Mouse (Mus musculus) brown adipose tissue, adult 24 weeks (tissue): ENCODE results near the gene A730061H03Rik. TPM values are rescaled to one million over a fixed set of nuclear protein-coding genes. Genes with fewer than 3 reads are reported as not detected.

Experiments used
- H3K27ac ChIP-seq: fragments of 200-500 bp; replicated peaks from 2 replicates; pipeline ENCODE4 v1.5.1; 2012; ENCODE audit warnings: low read depth, mild to moderate bottlenecking, low read length
- H3K4me1 ChIP-seq: fragments of 200-500 bp; 2 replicates; pipeline ENCODE4 v1.6.1; 2012; ENCODE audit warnings: low read length, mixed read lengths; ENCODE audit not compliant: control insufficient read depth, insufficient read depth, insufficient read length
- H3K4me3 ChIP-seq: fragments of 200-500 bp; 2 replicates; pipeline ENCODE4 v1.5.1; 2012; ENCODE audit warnings: low read depth, mild to moderate bottlenecking, low read length, moderate library complexity; ENCODE audit not compliant: insufficient read depth
- polyA plus RNA-seq: library from polyadenylated mRNA; stranded (reverse); fragments of >200 nt; gene quantifications from 2 replicates; pipeline ENCODE4 v1.2.4, GENCODE M21; 2012; ENCODE audit not compliant: missing spikeins, insufficient read depth, insufficient read length

A730061H03Rik gene
- polyA plus RNA-seq, 1 experiment, result not detected

DNA sequence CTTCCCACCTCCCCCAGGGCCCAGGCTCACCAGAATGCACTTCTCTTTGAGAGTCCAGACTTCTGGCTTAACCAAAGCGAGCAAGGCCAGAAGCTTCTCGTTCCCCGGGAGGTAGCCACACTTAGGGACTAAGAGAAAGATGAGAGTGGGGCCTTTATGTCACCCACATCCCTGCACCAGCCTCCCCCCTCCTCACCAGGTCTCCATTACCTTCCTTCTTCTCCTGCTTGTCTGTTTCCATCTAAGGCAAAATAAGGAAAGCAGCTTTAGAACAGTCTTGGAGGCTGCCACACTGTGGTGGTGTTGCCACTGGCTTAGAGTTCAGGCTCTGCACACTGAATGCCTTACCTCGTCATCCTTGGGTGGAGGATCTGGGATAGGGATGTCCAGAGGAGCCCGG lies 29.1 kb upstream of the A730061H03Rik start:
- no peak overlapping the region for H3K27ac ChIP-seq
- peaks cover 5% of the 10 kb centered on the region for H3K4me1 ChIP-seq
- no peak overlapping the region for H3K4me3 ChIP-seq

DNA sequence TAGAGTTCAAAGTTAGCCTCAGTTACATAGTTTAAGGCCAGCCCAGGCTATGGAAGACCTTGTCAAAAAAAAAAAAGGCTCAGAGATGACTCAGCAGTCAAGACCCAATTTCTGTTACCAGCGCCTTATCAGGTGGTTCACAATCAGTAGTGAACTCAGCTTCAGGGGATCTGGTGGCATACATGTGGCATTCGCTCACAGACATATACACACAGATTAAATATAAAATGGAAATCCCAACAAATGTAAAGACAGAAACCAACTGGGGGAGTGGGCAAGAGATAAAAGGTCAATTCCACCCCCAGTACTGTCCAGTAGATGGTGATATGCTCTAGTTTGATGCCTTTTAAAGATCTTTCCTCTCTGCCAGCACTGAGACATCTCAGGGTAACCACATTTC lies 25.9 kb upstream of the A730061H03Rik start:
- no peak overlapping the region for H3K4me3 ChIP-seq
- H3K27ac ChIP-seq, result peak overlapping the region; percentile 55
- H3K4me1 ChIP-seq, result peaks cover 5% of the 10 kb centered on the region; the same call in 1 of the 2 replicates

DNA sequence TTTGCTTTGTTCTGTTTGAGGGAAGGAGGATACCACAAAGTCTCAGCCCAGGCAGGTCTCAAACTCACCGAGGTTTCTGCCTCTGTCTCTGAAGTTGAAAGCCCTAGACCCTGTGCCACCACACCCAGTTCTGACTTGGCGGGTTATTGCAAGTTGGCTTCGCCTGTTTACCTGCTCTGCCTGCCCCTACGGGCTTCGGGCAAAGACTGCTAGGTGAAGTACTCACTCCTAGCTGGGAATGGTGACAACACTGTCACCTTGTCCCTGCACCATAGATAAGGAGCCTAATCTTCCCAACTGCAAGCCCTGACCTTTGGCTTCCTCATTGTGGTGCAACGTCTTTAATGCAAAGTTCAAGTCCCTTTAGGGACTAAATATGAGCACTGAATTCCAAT lies 25.4 kb upstream of the A730061H03Rik start:
- Histone ChIP-seq H3K27ac (peak overlapping the region; percentile 32), H3K4me3 (no peak overlapping the region), H3K4me1 (peaks cover 5% of the 10 kb centered on the region; the same call in 1 of the 2 replicates)

DNA sequence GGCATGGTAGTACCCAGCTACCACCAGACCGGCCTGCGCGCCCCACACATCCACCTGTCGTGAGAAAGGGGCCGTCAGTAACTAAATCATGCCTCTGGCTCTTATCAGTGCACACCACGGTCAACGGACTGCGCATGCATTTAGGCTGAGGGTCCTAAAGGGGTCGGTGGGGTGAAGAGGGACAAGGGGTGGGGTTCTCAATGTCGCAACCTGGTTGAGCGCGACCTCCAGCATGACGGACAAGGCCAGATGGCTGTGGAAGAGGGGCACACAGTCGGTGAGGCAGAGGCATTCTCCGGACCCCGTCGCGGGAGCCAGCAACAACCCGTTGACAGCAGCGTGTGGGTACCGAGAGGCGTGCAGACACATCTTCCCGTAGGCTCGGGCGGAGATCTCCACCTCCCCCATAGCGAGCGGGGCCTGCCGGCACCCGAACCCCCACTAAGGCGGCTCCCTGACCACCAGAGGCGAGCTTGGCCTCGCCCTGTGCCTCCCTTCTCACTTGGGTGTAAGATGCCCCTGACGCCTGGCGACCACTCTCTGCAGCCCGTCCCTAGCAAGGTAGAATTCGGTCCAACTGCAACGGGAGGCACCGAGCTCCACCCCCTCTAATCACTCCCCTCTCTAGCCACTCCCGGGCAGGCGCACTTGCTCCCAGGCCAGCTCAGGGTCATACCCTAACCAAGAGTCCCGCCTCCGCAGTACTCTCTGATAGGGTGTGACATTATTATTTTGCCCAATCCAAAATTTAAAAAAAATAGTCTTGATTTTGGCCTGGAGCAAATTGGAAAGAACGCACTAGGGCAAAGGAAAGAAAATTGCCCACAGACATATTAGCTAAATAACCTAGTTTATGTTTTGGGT lies 24.7 kb upstream of the A730061H03Rik start, which contains the start of gene Emc9:
Gene Emc9 (minus strand): TSS at position 601 of the 864 bp plus-strand sequence.
- H3K4me1 ChIP-seq, result peaks cover 3% of the 10 kb centered on the region; the same call in 1 of the 2 replicates
- H3K27ac ChIP-seq, result peak within 1 kb of the TSS; percentile 55
- peak within 1 kb of the TSS; percentile 81 for H3K4me3 ChIP-seq

DNA sequence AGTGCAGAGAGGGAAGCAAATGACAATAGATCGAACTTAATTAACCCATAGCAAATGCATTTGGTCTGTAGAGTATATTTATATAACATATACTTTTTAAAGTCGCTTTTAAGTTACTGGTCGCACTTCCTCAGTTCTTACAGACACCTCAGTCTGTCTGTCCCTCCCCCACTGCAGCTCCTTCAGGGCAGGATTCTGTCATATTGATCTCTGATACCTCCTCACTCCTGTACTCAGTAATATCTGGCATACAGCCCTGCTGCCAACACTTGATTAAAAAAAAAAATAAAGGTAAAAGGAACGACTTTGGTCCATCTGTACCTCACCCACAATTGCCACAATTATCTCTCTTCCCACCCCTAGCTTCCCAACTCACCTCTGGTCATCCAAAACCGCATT lies 24.1 kb upstream of the A730061H03Rik start:
- Histone ChIP-seq H3K27ac (no peak overlapping the region), H3K4me1 (no peaks in the 10 kb centered on the region), H3K4me3 (peak overlapping the region; percentile 81)

DNA sequence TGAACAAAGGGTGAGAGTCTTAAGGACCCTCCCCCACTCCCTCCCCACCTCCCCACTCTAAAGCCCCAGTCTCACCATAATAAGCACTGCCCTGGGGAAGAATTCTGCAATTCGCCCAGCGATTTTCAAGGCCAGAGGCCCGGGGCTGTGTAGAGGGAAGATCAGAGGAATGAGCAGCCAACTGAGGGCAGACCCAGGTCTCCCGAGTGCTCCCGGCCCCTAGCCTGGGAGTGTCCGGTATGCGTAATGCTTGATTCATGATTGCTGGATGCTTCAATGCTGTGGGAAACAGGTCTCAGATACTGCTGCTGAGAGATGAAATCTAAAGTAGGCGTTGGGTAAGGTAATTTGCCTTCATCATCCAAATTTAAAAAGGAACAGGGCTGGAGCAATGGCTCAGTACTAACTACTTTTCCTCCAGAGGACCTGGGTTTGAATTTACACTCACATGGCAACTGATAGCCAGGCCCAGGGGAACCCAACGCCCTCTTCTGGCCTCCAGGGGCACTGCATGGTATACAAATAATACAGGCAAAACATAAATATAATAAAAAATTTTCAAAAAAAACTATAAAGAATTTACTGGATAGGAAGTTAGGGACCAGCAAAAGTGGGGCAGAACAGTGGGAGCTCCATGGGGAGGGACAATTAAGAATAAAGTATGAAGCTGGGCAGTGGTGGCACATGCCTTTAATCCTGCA lies 21.9 kb upstream of the A730061H03Rik start:
- H3K27ac ChIP-seq, result no peak overlapping the region
- no peaks in the 10 kb centered on the region for H3K4me1 ChIP-seq
- H3K4me3 ChIP-seq, result no peak overlapping the region

DNA sequence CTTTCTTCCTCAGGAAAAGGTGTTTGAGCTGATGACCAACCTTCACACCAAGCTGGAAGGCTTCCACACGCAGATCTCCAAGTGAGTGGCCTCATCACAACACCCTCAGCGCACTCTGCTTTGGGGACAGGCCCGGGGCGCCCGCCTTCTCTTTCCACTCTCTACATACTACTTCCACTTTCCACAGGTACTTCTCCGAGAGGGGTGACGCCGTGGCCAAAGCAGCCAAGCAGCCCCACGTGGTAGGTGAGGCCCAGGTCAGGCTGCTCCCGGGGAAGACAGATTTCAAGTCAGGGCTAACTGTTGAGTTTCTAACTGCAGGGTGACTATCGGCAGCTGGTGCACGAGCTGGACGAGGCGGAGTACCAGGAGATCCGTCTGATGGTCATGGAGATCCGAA lies 20.5 kb upstream of the A730061H03Rik start:
- no peak overlapping the region for H3K4me3 ChIP-seq
- H3K4me1 ChIP-seq, result no peaks in the 10 kb centered on the region
- H3K27ac ChIP-seq, result no peak overlapping the region

DNA sequence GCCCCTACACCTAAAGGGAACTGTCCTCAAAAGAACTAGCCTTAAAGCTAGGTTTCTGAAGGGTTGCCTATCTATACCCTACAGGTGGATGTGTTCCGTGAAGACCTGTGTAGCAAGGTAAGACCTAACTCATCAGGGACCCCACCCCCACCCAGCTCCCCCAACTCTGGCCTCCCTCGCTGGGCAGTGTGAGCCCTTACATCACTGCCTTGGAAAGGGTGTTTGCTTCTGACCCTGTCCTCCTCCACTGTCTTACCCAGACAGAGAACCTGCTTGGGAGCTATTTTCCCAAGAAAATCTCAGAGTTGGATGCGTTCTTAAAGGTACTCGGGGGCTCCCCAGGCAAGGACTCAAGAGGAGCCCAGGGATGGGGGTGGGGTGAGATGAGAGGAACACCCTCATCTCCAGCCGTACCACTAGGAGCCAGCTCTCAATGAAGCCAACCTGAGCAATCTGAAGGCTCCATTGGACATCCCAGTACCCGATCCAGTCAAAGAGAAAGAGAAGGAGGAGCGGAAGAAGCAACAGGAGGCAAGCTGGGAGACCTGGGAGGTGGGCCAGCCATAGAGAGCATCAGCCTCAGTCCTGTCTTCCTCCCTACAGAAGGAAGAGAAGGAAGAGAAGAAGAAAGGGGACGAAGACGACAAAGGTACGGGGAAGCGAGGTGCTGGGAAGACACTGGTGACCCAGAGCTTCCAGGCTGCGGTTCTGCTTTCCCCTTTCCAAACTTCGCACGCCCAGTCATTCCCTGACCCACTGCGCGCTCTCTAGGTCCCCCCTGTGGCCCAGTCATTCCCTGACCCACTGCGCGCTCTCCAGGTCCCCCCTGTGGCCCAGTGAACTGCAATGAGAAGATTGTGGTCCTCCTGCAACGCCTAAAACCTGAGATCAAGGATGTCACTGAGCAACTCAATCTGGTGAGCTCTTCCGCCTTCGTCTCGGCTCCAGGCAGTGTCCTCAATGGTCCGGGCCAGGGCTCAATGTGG lies 19.6 kb upstream of the A730061H03Rik start:
- H3K4me3 ChIP-seq, result no peak overlapping the region
- no peaks in the 10 kb centered on the region for H3K4me1 ChIP-seq
- H3K27ac ChIP-seq, result no peak overlapping the region

DNA sequence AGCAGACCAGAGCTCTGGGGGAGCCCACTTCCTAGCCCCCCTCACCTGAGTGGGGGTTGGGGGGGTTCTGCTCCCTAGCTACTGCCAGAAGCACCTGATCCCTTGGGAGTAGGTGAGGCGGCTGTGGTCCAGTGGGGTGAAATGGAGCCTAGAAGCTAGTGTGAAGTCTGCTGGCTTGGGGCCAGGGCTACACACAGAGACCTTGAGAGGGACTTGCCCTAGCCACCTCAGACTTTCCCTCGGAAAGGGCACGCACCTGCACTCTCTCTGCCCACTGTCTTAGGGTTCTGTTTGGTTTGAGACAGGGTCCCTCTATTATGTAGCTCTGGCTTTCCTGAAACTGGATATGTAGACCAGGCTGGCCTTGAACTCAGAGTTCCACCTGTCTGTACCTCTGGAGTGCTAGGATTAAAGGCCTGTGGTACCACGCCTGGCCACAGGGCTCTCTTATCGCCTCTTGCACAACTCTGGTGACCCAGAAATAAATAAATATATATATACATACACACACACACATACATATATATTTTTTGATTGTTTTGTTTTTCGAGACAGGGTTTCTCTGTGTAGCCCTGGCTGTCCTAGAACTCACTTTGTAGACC lies 18.6 kb upstream of the A730061H03Rik start:
- no peaks in the 10 kb centered on the region for H3K4me1 ChIP-seq
- peak overlapping the region; percentile 87 for H3K4me3 ChIP-seq
- peak overlapping the region; percentile 76 for H3K27ac ChIP-seq

DNA sequence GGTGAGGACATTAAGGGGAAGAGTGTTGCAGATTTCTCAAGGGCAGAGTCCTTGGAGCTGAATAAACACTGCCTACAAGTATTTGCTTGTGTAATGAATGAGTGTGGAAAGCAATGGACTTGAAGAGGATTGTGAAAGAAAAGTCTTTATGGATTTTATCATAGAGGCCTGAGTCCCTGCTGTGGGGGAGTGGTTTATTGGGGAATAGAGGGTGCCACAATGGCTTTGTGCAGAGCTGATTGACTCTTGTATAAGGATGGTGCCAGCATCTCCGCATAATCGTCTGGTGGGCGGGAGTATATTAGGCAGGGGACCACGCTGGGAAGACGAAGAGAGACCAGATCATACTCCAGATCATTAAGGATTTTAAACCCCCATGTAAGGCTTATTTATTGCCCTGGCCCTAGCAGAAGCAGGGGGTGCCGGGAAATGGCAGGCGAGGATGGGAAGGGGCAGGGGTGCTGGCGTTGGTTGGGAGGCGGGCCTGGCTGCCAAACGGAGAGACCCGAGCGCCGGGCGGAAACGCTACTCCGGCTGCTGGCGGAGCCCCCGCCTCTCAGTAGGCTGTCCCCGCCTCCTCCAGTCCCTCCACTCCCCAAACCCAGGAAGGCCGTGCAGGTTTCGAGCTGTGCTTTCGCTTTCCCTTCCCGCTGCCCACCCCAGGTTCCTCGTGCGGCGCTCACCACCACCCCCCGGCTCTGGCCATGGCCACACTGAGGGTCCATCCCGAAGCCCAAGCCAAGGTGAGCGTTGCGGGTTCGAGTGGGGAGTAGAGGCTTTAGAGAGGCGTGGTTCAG lies 17.9 kb upstream of the A730061H03Rik start, which contains the start of gene Psme1:
Gene Psme1 (plus strand): TSS at position 253 of the 797 bp plus-strand sequence.
- Histone ChIP-seq H3K4me3 (peak within 1 kb of the TSS; percentile 87), H3K27ac (peak within 1 kb of the TSS; percentile 76), H3K4me1 (no peaks in the 10 kb centered on the region)

DNA sequence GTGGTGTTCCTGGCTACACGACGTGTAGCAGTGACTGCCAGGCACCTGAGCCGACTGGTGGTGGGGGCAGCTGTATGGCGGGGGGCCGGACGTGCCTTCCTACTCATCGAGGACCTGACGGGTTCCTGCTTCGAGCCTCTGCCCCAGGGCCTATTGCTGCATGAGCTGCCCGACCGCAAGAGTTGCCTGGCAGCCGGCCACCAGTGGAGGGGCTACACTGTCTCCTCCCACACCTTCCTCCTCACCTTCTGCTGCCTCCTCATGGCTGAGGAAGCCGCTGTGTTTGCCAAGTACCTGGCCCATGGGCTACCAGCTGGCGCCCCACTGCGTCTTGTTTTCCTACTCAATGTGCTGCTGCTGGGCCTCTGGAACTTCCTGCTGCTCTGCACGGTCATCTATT lies 16.2 kb upstream of the A730061H03Rik start:
- H3K27ac ChIP-seq, result no peak overlapping the region
- no peaks in the 10 kb centered on the region for H3K4me1 ChIP-seq
- no peak overlapping the region for H3K4me3 ChIP-seq

DNA sequence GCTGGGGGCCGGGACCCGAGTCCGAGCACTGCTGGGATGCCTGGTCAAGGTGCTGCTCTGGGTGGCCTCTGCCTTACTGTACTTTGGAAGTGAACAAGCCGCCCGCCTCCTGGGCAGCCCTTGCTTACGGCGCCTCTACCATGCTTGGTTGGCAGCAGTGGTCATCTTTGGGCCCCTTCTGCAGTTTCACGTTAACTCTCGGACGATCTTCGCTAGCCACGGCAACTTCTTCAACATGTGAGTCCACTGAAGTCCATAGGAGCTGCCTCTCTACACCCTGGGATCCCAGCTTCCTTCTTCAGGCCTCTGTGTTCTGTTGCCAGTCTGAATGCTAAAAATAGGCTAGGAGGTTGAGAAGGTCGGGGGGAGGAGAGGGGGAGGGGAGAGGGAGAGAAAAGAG lies 15.5 kb upstream of the A730061H03Rik start:
- H3K27ac ChIP-seq, result no peak overlapping the region
- no peaks in the 10 kb centered on the region for H3K4me1 ChIP-seq
- no peak overlapping the region for H3K4me3 ChIP-seq

DNA sequence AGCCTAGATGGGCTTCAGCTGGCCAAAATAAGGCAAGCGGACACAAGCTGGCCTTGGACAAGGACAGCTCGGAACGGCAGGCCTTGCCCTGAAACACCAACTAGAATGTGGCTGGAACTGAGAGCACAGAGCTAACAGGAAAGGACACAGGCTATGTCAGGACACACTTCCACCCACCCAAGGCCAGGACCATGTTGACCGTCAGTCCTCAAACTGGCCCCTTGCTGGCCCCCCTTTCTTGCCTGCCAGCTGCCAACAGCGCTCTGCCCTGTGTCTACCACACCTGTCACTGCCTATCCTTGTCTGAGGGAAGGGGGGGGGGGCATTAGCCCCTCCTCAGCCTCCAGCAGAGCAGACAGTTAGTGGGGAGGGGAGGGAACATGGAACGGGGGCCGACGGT lies 15.1 kb upstream of the A730061H03Rik start, which contains the start of gene Fitm1:
Gene Fitm1 (plus strand): TSS at position 316 of the 400 bp plus-strand sequence.
- Histone ChIP-seq H3K27ac (no peak within 1 kb of the TSS), H3K4me3 (no peak within 1 kb of the TSS), H3K4me1 (no peaks in the 10 kb centered on the region)

DNA sequence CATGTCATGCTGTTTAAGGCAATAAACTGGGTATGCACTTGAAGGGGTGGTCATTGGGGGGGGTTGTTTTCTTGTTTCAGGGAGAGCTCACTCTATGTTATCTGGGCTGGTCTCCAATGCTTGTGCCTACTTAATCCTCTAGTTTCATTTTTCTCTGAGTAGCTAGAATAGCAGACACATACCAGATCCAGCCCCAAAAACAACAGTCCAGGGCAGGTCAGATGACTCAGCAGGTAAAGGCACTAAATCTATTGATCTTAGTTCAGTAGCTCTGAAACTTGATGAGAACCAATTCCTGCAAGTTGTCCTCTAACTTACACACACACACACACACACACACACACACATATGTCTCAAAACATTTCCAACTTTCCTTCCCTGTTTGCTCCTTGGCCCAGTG lies 11.6 kb upstream of the A730061H03Rik start:
- no peak overlapping the region for H3K27ac ChIP-seq
- no peak overlapping the region for H3K4me3 ChIP-seq
- no peaks in the 10 kb centered on the region for H3K4me1 ChIP-seq
